Mouse (Mus musculus) right cerebral cortex, postnatal 4 days (tissue): Measurements from ENCODE around the gene Palm2.

Source experiments
- DNase-seq: peaks from one replicate; pipeline ENCODE4 v3.0.0-alpha.2; 2022

The Palm2 gene

DNA sequence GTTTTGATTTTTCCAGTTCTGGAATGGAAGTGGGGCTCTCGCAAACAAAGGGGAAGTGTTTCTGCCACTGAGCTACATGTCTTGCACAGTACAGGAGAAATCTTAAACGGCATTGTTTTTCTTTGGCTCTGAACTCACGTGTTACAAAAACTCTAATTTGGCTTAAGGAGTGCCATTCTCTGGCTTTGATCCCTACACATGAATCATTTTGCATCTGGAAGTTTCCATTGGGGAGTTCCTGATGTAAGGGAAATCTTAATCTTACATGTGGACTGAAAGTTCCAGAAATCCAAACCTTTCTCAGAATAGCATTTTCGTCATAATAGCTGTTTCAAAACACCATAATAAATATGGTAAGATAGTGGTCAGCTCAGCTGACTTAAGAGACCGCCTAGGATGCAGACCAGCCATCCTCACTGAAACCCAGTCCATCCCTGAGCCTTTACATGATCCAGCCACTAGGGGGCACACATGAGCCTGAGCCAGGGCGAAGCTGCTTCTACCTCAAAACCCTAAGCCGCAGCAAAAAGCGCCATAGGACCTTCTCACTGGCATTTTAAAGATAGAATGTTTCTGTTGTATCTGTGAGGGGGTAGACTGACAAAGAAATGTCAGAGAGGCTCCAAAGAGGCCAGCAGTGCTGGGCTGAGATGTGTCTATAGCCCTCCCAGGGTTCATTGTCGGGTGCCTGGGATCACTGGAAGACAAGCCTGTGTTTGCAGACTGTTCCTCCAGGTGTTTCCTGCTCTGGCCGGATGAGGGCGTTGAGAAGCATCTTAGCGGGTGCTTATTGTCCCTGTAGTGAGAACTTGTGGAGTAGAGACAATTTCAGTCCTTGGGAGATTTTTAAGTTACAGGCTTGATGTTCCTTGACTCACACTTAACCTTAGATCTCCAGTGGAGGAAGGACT is 239.2 kb downstream of the Palm2 start:
- peak; percentile 90 for DNase-seq

GRCm38 (mm10) chr4:57674351-57674750 is 240.3 kb downstream of the Palm2 start:
- DNase-seq = no peak

- no peak for DNase-seq
Observed at GRCm38 (mm10) chr4:57675387-57675786, 241.3 kb downstream of the Palm2 start.

GRCm38 (mm10) chr4:57677916-57678315 is 243.9 kb downstream of the Palm2 start:
- no peak for DNase-seq

GRCm38 (mm10) chr4:57678991-57679457 is 245.0 kb downstream of the Palm2 start:
- DNase-seq = no peak

GRCm38 (mm10) chr4:57680186-57680585 is 246.1 kb downstream of the Palm2 start:
- DNase-seq = no peak

DNA sequence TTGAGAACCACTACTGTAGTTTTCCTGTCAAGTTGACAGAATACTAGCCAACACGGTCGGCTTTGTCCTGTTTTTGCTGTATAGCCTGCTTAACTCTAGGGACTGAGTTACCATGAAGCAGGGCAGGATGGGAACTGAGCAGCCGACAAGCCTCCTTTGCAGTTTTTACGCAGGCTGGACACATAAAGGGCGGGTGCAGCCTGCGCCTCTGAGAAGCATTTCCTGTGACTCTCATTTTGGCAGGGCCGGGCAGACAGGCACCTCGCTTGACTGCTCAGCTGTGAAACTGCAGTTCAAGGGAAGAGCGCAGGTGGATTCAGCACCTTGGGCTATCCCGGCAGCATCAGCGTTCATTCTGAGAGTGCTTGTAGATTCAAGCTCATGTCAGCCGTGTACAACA is 247.5 kb downstream of the Palm2 start:
- DNase-seq = no peak

DNA sequence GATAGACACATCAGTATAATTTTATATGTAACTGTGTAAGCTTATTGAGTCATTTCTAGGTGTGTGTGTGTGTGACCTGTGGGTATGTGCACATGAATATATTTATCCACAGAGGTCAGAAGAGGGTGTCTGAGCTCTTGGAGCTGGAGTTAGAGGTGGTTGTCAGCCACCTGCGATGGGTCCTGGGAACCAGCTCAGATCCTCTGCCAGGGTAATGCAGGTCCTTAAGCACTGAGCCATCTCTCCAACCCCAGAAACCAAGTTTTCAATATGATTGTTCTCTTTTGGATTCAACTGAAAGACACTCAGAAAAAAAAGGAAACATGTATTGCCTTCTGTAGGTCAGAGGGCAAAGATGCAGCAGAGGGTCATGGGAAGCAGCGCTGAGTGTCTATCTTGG is 248.3 kb downstream of the Palm2 start:
- DNase-seq = no peak

DNA sequence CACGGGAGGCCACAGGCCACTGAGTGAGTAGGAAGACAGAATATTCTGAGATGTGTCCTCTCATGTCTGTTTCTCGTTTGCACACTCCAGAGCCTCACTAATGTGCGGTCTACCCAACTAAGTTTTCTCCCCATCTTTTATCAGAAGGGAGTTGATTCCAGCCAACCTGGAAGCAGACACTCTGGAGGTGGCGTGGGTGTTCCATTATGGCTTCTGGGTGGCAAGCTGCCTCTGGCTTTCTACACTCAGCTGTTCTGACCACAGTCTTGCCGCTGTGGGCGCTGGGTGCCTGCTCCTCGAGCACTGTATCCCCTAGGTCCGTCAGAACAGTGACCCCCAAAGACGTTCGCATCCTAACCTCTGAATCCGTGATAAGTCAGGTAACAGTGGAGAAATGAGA is 248.9 kb downstream of the Palm2 start:
- DNase-seq = no peak

GRCm38 (mm10) chr4:57684676-57685215 is 250.7 kb downstream of the Palm2 start:
- no peak for DNase-seq

DNA sequence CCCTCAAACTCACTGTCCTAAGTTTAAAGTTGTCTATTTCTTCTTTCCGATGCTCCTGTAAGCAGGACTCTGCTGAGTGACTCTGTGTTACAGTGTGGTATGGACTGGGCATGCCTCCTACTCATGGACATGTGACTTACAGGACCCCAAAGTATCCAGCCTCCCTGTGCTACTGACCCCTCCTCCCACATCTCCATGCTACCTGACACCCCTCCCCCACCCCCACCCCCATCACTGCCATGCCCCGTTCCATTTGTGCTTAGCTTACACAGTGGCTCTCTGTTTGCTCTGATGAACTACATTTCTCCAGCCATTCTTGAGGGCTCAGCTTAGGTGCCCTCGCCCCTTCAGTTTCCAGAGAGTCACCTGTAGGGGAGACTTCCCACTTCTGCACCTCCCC is 252.7 kb downstream of the Palm2 start:
- DNase-seq = no peak

- no peak for DNase-seq
Observed at GRCm38 (mm10) chr4:57687583-57687982, 253.5 kb downstream of the Palm2 start.

- no peak for DNase-seq
Observed at GRCm38 (mm10) chr4:57688131-57688530, 254.1 kb downstream of the Palm2 start.

DNA sequence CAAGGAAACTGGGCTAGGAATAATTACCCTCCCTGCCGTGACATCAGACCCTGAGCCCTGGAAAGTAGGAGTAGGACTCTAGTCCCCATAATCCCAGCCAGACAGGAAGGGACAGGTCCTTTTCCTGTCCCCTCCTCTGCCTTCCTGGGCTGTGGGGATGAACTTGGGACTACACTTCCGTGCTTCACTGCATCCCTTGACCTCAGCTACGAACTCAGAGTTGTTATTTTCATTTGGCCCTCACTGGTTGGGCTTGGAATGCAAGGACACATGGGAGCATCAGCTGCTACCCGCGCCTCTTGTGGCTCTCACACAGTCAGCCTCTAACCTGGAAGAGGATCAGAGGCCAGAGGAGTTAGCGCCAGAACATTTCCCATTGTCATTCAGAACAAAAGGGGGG is 256.0 kb downstream of the Palm2 start:
- DNase-seq = no peak

DNA sequence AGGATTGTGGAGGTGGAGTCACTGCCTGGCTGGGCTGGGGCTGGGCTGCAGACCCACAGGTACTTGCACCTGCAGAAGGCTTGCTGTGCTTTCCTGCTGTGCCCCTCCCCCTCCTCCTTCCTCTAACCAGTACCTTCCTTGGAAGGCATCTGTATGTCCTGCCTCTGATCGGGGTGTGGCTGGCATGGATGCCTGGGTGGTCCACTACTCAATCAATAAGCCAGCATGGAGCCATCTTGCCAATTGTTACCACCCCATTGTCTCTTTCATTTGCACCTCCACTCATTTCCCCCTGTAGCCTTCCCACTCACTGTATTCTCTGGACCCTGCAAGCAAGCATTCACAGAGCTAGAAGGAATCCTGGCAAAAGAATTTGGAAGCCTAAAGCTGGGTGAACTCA is 256.8 kb downstream of the Palm2 start:
- no peak for DNase-seq

DNA sequence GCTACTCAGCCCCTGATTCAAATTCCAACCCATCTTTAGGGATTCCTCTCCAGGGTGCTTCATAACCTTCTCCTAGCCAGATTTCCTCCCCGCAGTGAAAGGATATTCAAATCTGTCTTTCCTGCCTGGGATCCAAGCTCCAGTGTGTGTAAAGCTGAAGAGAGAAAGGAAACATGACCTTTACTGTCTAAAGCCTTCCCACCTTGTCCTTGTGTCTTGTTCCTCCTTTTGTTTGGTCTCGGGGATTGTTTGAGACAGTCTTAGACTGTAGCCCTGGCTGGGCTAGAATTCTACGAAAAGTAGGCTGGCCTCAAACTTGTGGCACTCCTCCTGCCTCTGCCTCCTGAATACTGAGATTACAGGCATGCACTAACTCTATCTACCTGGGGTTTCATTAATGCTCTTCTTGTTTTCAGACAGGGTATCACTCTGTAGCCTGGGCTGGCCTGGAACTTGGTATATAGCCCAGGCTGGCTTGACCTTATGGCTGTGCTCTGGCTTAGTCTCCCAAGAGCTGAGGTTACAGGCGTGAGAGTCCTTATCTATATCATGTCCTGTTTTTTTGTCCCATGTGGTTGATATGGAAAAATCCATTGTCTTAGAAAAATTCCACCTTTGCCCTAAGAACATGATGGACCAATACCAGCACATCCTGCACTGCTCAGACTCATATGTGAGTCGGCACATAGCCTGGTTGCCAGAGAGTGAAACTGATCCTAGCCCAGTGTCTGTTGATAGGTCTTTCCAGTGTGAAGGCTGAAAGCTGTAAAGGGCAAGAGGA is 260.5 kb downstream of the Palm2 start:
- DNase-seq = no peak

- DNase-seq = no peak
Observed at GRCm38 (mm10) chr4:57696955-57697354, 262.9 kb downstream of the Palm2 start.

GRCm38 (mm10) chr4:57697918-57698611 is 264.0 kb downstream of the Palm2 start:
- no peak for DNase-seq

DNA sequence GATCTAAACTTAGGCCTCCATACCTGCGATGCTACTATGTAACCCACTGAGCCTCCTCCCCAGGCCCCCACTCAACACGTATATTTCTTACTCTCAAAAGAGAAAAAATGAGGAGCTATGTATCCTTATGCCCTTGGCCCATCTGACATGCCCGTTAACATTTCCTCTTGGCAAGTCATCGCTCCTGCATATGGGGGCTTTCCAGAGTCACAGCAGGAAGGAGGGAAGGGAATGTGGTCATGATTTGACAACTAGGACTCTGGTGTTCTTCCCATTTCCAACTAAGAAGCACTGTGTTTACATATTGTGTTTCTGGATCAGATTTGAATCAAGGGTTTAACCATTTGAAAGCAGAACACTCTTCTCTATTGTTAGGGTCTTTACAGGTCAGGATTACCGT is 267.5 kb downstream of the Palm2 start:
- DNase-seq = no peak

- DNase-seq = no peak
Observed at GRCm38 (mm10) chr4:57703574-57704470, 269.8 kb downstream of the Palm2 start.

DNA sequence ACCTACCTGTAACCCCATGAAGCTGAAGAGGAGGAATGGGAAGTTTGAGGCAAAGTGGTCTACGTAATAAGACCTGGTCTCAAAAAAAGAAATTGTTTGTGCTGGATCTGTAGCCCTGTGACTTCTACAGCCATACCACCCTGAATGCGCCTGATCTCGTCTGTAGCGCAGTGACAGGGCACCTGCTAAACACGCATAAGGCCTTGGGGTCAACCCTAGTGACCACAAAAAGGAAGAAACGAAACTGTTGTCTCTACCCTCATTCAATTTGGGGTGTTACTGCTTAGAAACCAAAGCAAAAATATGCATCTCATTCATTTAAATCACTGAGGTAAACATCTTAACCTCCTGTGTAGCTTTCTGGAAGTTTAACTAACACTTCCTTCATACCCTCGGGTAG is 270.5 kb downstream of the Palm2 start:
- DNase-seq = no peak

DNA sequence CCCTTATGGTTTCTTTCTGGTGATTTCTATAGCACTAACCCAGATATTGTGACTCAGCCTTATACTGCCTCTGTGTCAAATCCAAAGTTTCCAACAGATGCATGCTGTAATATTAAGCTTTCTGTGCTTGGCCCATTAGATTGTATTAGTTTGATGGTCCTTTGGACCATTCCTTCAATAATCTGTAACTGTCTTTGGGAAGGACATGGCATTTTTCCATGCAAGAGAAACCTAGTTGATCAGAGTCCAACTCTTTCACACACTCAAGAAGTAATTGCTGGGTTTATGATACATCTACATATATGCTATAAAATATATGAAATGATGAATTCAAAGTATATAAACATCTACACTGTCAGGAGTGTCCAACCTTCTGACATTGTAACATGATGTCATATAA is 281.8 kb downstream of the Palm2 start:
- DNase-seq = no peak
